Mouse (Mus musculus): ENCODE data around the gene Zfp618. TPM values are rescaled to one million over a fixed set of nuclear protein-coding genes. Genes with fewer than 3 reads are reported as not detected.

The Zfp618 gene
- polyA plus RNA-seq, 1 experiment from 2014 or later, result 40.4 TPM

DNA sequence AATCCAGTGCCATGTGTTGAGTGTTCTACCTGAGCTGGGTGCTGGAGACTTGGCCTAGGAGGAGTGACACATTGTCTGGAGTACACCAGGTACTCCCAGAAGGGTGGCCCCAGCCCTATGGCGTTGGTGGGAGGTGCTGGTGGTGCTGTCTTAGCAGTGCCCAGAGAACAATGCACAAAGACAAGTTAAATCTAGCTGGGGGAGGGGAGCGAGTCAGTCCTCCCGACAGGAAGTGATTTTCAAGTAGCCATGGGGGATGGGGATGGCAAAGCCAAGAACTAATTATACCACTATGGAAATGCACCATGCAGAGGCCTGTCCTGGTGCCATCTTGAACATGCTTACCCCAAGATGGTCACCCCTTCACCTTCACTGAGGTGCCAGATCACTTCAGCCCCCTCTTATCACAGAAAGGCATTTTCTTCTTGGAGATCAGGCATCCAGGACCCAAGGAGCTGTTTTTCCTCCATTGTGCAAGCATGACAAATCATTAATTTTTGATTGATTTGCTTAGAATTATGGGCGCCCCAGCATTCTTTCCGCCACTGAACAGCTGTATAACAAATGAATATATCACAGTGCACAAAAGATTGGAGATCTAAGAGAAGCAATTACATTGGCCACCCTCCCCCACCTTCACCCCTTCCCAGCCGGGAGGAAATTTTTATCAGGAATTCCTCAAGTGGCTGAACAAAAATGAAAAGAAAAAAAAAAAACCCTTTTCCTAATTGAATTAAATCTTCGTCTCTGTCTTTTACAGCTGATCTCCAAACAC, 91.5 kb downstream of the Zfp618 start:
- ATAC-seq (ENCODE audit: insufficient number of reproducible peaks, insufficient read depth, low FRiP score, low TSS enrichment), result peak; percentile 42; the same call in 1 of the 2 replicates
- H3K36me3 ChIP-seq, result no peaks in the 10 kb centered on the region
- H3K4me1 ChIP-seq, result peaks cover 43% of the 10 kb centered on the region
- no peak overlapping the region for H3K9ac ChIP-seq
- WGBS, result 30% methylated on average over 7 of the region's 7 CpGs
- no peak overlapping the region for H3K4me3 ChIP-seq
- no peak overlapping the region for H3K4me2 ChIP-seq (replicated peaks)
- H3K9me3 ChIP-seq, result no peaks in the 10 kb centered on the region
- H3K27ac ChIP-seq, result peak overlapping the region; percentile 77
- H3K27me3 ChIP-seq, result no peaks in the 10 kb centered on the region

- no peaks in the 10 kb centered on the region for H3K27me3 ChIP-seq
- peaks cover 35% of the 10 kb centered on the region for H3K4me1 ChIP-seq
- 0 out of 2 replicates have a peak, but pooled peaks cover 3% of the 10 kb centered on the region for H3K36me3 ChIP-seq
- H3K9ac ChIP-seq, result no peak overlapping the region
- WGBS, result 56% methylated on average over 5 of the region's 5 CpGs
- H3K4me3 ChIP-seq, result no peak overlapping the region
- no peaks in the 10 kb centered on the region for H3K9me3 ChIP-seq
- no peak overlapping the region for H3K27ac ChIP-seq
- H3K4me2 ChIP-seq (replicated peaks), result no peak overlapping the region
- ATAC-seq (ENCODE audit: insufficient number of reproducible peaks, insufficient read depth, low FRiP score, low TSS enrichment), result no peak
Measured at GRCm38 (mm10) chr4:63057581-63057980, 92.2 kb downstream of the Zfp618 start.

- peaks cover 33% of the 10 kb centered on the region for H3K4me1 ChIP-seq
- 93% methylated on average over 4 of the region's 4 CpGs for WGBS
- no peak overlapping the region for H3K4me2 ChIP-seq (replicated peaks)
- H3K9me3 ChIP-seq, result no peaks in the 10 kb centered on the region
- no peak for ATAC-seq (ENCODE audit: insufficient number of reproducible peaks, insufficient read depth, low FRiP score, low TSS enrichment)
- no peak overlapping the region for H3K9ac ChIP-seq
- H3K27me3 ChIP-seq, result no peaks in the 10 kb centered on the region
- peaks cover 12% of the 10 kb centered on the region; the same call in 1 of the 2 replicates for H3K36me3 ChIP-seq
- H3K4me3 ChIP-seq, result no peak overlapping the region
- no peak overlapping the region for H3K27ac ChIP-seq
Measured at GRCm38 (mm10) chr4:63058686-63059085, 93.3 kb downstream of the Zfp618 start.

DNA sequence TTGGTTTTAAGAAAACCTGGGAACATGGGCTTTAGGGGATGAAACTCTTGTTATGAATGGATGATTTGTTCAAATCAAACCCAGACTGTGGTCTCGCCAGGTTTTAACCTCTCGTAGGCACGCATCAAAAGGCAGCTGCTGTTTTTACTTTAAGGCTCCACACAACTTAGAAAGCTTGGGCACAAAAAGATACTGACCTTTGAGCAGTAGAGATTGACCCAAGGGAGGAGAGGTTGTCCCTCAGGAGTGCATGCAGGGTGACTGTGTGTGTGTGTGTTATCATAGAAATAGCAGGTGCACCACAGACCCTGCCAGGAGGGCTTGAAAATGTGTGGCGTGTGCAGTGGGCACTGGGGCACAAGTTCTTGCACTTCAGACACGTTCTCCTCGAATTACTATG, 95.0 kb downstream of the Zfp618 start:
- no peak overlapping the region for H3K27ac ChIP-seq
- H3K27me3 ChIP-seq, result no peaks in the 10 kb centered on the region
- peaks cover 12% of the 10 kb centered on the region; the same call in 1 of the 2 replicates for H3K36me3 ChIP-seq
- no peak overlapping the region for H3K4me2 ChIP-seq (replicated peaks)
- H3K9ac ChIP-seq, result no peak overlapping the region
- no peaks in the 10 kb centered on the region for H3K9me3 ChIP-seq
- no peak overlapping the region for H3K4me3 ChIP-seq
- ATAC-seq (ENCODE audit: insufficient number of reproducible peaks, insufficient read depth, low FRiP score, low TSS enrichment), result no peak
- peaks cover 28% of the 10 kb centered on the region for H3K4me1 ChIP-seq
- WGBS, result 67% methylated on average over 6 of the region's 6 CpGs

DNA sequence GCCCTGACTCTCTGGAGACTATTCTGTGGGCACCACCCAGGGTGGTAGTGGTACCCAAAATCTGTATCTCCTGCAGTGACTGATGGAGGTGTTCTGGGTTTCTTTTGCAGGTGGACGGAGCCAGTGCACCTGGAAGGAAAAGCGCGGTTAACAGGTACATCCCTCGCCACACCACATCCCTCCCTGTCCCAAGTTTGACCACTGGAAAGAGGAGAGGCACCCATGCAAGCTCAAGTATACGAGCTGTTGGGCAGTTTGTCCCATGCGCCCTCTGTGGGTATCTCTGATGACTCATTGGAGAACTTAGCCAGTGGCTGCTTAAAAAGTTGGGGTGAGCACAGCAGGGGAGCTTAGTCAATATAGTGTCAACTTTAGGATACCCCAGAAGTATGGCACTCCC, 96.0 kb downstream of the Zfp618 start:
- no peaks in the 10 kb centered on the region for H3K27me3 ChIP-seq
- H3K9me3 ChIP-seq, result no peaks in the 10 kb centered on the region
- WGBS, result 90% methylated on average over 6 of the region's 6 CpGs
- H3K4me3 ChIP-seq, result no peak overlapping the region
- H3K4me2 ChIP-seq (replicated peaks), result no peak overlapping the region
- no peak for ATAC-seq (ENCODE audit: insufficient number of reproducible peaks, insufficient read depth, low FRiP score, low TSS enrichment)
- peaks cover 12% of the 10 kb centered on the region; the same call in 1 of the 2 replicates for H3K36me3 ChIP-seq
- H3K4me1 ChIP-seq, result peaks cover 20% of the 10 kb centered on the region
- no peak overlapping the region for H3K9ac ChIP-seq
- no peak overlapping the region for H3K27ac ChIP-seq

DNA sequence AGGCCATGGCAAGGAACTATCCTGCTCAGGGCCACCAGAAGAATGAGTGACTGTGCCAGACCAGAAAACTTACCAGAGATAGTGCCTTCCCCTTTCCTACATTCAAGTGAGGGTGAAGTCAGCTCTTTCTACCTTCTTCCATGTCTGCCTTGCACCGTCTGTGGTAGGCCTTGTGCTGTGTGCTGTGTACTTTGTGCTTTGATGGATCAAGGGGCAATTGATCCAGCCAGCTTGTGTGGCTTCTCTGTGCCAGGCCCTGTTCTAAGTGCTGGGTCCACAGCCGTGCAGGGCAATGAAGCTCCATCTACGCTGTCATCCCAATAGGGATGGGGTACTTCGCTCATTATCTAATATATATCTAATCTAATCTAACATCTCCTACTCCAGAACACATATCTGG, 98.0 kb downstream of the Zfp618 start:
- H3K36me3 ChIP-seq, result peaks cover 12% of the 10 kb centered on the region; the same call in 1 of the 2 replicates
- whole genome bisulfite sequencing, result 96% methylated on average over 4 of the region's 4 CpGs
- no peak overlapping the region for H3K4me2 ChIP-seq (replicated peaks)
- H3K27ac ChIP-seq, result no peak overlapping the region
- H3K27me3 ChIP-seq, result no peaks in the 10 kb centered on the region
- no peak overlapping the region for H3K4me3 ChIP-seq
- no peak for ATAC-seq (ENCODE audit: insufficient number of reproducible peaks, insufficient read depth, low FRiP score, low TSS enrichment)
- no peak overlapping the region for H3K9ac ChIP-seq
- peaks cover 8% of the 10 kb centered on the region for H3K4me1 ChIP-seq
- no peaks in the 10 kb centered on the region for H3K9me3 ChIP-seq

DNA sequence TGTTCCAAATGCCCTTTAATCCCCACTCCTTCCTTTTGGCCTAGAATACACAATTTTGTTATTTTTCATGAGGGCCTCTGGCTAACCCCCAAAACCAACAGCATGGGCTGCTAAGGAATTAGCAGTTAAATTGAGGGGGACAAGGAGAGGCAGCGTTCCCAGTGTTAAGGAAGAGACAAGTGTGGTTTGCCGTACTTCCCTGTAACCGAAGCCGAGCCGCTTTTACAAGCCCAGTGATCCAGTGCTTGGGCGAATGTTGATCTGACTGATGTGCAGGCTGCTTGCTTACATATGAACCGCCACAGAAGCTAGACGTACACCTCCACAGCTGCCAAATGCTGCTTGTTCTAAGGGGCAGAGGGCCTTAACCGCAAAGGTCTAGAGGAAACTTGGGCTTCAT, 99.5 kb downstream of the Zfp618 start:
- Histone ChIP-seq H3K4me1 (peaks cover 4% of the 10 kb centered on the region), H3K9me3 (no peaks in the 10 kb centered on the region), H3K27me3 (no peaks in the 10 kb centered on the region), H3K4me3 (no peak overlapping the region), H3K27ac (no peak overlapping the region), H3K4me2 (replicated peaks) (no peak overlapping the region), H3K9ac (no peak overlapping the region), H3K36me3 (peaks cover 12% of the 10 kb centered on the region; the same call in 1 of the 2 replicates)
- ATAC-seq (ENCODE audit: insufficient number of reproducible peaks, insufficient read depth, low FRiP score, low TSS enrichment), result no peak
- 87% methylated on average over 9 of the region's 9 CpGs for WGBS

DNA sequence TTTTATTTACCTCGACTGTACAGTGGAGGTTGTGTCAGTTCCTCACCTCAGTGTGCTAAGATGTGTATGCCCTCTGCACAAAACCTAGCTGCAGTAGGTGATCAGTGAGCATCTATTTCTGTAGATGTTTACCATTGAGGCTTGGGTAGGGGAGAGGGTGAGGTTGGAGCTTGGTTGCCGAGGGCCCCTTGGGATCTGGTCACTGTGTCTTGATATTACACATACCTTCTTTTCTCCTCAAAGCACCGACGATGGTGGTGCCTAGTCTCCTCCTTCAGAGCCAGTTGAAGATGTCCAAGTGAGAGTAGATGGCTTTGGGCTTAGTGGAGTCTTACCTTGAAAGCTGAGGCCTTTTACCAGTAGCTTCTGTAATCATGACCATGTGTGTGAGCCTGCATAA, 101.4 kb downstream of the Zfp618 start:
- no peak overlapping the region for H3K27ac ChIP-seq
- peaks cover 12% of the 10 kb centered on the region; the same call in 1 of the 2 replicates for H3K36me3 ChIP-seq
- H3K4me1 ChIP-seq, result no peaks in the 10 kb centered on the region
- H3K4me3 ChIP-seq, result no peak overlapping the region
- WGBS, result 86% methylated on average over 4 of the region's 4 CpGs
- no peak overlapping the region for H3K4me2 ChIP-seq (replicated peaks)
- no peak overlapping the region for H3K9ac ChIP-seq
- ATAC-seq (ENCODE audit: insufficient number of reproducible peaks, insufficient read depth, low FRiP score, low TSS enrichment), result no peak
- H3K27me3 ChIP-seq, result no peaks in the 10 kb centered on the region
- no peaks in the 10 kb centered on the region for H3K9me3 ChIP-seq

GRCm38 (mm10) chr4:63067822-63068221, 102.4 kb downstream of the Zfp618 start:
- Histone ChIP-seq H3K4me2 (replicated peaks) (no peak overlapping the region), H3K9ac (no peak overlapping the region), H3K27ac (no peak overlapping the region), H3K36me3 (peaks cover 6% of the 10 kb centered on the region; the same call in 1 of the 2 replicates), H3K4me3 (no peak overlapping the region), H3K4me1 (no peaks in the 10 kb centered on the region), H3K9me3 (no peaks in the 10 kb centered on the region), H3K27me3 (no peaks in the 10 kb centered on the region)
- ATAC-seq (ENCODE audit: insufficient number of reproducible peaks, insufficient read depth, low FRiP score, low TSS enrichment), result no peak
- WGBS, result 84% methylated on average over 6 of the region's 6 CpGs

- no peaks in the 10 kb centered on the region for H3K27me3 ChIP-seq
- H3K27ac ChIP-seq, result no peak overlapping the region
- no peaks in the 10 kb centered on the region for H3K9me3 ChIP-seq
- no peak for ATAC-seq (ENCODE audit: insufficient number of reproducible peaks, insufficient read depth, low FRiP score, low TSS enrichment)
- H3K4me1 ChIP-seq, result no peaks in the 10 kb centered on the region
- no peak overlapping the region for H3K4me3 ChIP-seq
- 92% methylated on average over 12 of the region's 12 CpGs for WGBS
- no peaks in the 10 kb centered on the region for H3K36me3 ChIP-seq
- H3K9ac ChIP-seq, result no peak overlapping the region
- no peak overlapping the region for H3K4me2 ChIP-seq (replicated peaks)
Measured at GRCm38 (mm10) chr4:63068499-63069175, 103.3 kb downstream of the Zfp618 start.

- ATAC-seq (ENCODE audit: insufficient number of reproducible peaks, insufficient read depth, low FRiP score, low TSS enrichment), result no peak
- H3K27ac ChIP-seq, result no peak overlapping the region
- H3K4me1 ChIP-seq, result no peaks in the 10 kb centered on the region
- H3K9ac ChIP-seq, result no peak overlapping the region
- no peaks in the 10 kb centered on the region for H3K9me3 ChIP-seq
- 0 out of 2 replicates have a peak, but pooled peaks cover 4% of the 10 kb centered on the region for H3K36me3 ChIP-seq
- no peak overlapping the region for H3K4me3 ChIP-seq
- 79% methylated on average over 15 of the region's 15 CpGs for WGBS
- no peaks in the 10 kb centered on the region for H3K27me3 ChIP-seq
- H3K4me2 ChIP-seq (replicated peaks), result no peak overlapping the region
Measured at GRCm38 (mm10) chr4:63071413-63072260, 106.3 kb downstream of the Zfp618 start.
